Mouse (Mus musculus): ENCODE results near the gene Ifnlr1. TPM values are rescaled to one million over a fixed set of nuclear protein-coding genes. Genes with fewer than 3 reads are reported as not detected.

The Ifnlr1 gene
- total RNA-seq, 2 experiments from 2014 or later: not detected

DNA sequence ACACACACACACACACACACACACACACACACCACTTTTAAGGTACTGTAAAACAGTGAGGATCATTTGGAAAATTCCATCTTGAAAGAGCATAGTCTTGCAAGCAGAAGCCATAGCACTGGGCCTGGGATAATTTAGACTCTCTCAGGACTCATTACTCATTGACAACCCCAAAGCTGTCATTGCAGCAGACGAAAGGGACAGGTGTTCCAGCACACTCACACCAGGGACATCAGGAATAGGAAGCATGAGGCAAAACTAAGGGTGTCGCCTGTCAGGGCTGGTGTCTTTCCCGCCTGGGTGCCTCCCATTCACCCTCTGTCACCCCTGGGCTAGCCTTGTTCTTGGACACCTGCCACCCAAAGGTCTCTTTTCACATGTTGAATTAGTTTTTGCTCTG is 50.8 kb downstream of the Ifnlr1 start:
- no peak for ATAC-seq (replicated peaks; ENCODE audit: low FRiP score, poor library complexity, severe bottlenecking)

DNA sequence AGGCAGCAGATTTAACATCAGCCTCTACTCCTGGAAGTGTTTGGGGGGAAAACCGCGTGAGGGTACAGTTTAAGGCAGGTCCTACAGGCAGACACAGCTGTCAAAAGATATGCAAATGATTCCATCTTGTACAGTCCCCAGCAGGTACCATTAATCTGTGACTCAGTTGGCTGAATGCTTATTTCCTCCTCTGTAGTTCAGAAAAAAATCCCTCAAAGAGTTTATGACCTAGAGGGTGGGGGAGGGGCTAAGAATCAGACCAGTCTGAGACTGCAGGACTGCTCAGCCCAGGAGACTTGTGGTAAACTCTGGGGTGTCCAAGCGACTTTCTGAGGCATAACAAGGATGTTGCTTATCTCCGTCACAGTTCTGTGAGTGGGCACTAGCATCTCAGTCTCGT is 52.1 kb downstream of the Ifnlr1 start:
- peak; percentile 7; the same call in 1 of the 2 replicates for ATAC-seq (replicated peaks; ENCODE audit: low FRiP score, poor library complexity, severe bottlenecking)

DNA sequence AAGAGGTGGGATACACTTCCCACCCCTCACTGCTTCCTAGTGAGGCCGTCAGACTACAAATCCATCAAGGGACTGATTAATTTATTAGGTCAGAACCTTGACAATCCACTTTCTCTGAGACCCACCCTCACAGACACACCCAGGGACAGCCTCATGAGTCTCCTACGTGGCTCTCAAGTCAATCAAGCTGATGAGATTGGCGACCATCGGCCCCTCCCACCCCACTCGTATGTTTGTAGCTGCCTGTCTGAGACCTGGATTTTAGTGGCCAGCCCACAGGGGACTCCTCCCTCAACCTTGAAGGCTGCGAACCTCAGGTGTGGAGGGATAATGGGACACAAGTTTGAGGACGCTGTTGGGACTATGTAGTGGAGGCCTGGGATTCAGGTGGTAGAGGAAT is 53.1 kb downstream of the Ifnlr1 start:
- peak; percentile 58 for ATAC-seq (replicated peaks; ENCODE audit: low FRiP score, poor library complexity, severe bottlenecking)

DNA sequence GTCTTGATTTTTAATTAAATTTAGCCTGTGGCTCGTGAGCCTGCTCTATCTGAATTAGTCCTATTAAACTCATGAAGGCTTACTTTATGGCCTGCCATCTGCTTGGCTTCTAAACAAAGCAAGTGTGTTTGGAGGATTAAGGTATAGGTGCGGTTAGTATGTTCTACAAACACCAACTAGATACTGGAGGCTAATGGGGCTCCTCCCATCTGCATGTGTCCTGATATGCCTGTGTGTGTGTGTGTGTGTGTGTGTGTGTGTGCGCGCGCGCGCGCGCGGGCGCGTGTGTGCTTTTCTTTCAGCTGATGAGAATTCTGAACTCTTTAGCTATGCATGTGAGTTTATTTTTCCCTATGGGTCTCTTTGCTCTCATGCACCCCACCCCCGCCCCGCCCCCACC is 53.6 kb downstream of the Ifnlr1 start:
- ATAC-seq (replicated peaks; ENCODE audit: low FRiP score, poor library complexity, severe bottlenecking): peak; percentile 85

DNA sequence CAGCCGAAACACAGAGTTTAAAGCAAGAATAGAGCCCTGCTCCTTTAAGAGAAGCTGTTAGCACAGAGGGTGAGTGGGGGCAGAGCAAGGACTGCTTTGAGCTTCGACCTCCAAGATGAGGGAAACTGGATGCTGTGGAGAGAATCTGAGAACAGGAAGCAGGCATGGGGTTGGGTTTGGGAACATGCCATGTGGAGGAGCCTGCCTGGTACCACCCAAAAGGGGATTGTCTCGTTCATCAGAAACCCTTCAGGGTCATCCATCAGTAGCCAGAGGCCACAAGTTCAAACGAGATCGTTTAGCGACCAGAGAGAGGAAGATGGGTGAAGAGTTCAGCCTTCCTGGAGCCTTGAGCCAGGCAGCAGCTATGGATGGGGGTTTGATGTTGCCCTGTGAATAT is 57.4 kb downstream of the Ifnlr1 start:
- ATAC-seq (replicated peaks; ENCODE audit: low FRiP score, poor library complexity, severe bottlenecking): no peak

DNA sequence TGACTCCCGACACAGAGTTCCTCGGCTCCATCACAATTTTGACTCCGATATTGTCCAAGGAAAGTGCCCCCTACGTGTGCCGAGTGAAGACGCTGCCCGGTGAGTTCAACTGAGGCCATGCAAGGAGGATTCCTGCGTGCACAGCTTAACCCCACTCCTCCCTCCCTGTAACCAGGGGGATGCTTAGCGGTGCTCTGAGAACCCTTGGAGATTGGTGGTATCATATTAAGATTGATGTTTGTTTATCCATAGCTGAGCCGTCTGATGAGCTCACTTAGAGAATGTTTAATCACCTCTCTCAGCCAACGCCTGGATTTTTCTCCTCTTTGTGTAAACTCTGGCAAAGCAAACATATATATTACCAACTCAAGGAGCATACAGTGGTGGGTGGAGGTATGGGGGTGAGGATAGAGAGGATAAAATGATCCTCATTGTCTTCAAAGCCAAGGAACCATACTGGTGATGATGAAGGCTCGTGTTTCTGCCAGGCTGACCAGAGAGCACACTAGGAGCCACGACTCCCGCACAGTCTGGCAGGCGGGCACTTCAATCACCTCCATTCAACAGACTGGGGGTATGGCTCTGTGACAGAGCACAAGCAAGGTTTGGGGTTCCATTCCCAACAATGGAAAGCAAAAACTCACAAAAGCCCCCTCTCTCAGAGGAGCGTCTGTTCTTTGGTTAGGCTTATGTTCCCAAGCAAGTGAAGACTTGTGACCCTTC is 58.8 kb downstream of the Ifnlr1 start:
- ATAC-seq (replicated peaks; ENCODE audit: low FRiP score, poor library complexity, severe bottlenecking): no peak

DNA sequence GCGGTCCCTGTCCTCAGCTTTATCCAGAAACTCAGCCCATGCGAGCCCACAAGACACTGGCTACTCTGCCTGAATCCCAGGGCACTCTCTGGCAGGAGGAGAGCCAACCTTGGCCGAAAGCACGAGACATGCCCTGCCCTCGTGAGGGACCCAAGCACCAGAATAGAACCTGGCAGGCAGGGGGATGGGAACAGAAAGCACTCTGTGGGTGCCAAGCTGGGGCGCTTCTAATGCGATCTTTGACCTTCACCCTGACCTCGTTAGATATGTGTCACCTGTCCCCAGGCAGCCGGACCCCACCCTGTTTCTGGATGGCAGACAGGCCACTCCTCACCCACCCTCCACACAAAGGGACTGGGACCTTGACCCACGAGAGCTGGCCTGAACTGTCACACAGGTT is 59.5 kb downstream of the Ifnlr1 start:
- ATAC-seq (replicated peaks; ENCODE audit: low FRiP score, poor library complexity, severe bottlenecking): no peak

DNA sequence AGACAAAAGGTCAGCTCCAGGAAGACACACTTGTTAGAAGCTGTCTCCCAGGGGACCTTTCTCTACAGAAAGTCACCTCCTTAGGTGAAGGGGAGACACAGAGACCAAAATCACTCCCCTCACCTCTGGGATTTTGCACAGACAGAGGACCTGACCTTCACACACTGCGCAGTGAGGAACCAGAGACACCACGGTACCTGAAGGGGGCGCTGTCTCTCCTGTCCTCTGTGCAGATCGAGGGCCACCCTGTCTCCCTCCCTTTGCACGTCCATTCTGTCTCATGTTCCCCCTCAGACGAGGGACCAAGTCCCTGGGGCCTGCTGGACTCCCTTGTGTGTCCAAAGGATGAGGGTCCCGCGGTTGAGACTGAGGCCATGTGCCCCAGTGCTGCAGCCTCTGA is 64.8 kb downstream of the Ifnlr1 start:
- no peak for ATAC-seq (replicated peaks; ENCODE audit: low FRiP score, poor library complexity, severe bottlenecking)

DNA sequence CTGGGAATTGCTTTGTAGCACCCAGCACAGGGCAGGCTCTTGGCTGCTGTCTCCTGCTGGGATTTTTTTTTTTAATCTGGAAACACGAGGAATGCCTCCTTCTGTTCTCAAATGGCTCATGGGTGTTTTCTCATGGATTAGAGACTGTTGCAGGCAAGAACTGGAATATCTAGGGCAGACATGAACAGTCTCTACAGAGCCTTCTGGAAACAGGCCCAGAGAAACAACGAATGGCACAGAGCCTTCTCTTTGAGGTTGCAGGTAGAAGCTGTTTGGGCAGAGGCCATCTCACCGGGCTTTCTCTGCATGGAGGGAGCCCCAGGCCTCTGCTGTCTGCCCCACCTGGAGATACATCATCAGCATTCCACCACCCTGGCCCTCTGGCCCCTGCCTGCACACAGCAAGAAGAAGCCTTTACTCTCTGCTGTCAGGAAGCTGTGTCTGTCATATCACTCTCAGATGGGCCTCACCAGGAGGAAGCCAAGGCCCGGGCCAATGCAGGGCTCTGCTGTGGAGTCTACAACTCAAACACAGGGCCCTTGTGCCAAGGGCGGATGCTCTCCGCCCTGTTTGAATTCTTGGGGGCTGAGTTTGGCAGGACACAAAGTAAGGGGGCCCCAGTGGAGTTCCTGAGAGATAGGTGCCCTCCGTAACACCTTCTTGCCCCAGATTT is 66.2 kb downstream of the Ifnlr1 start:
- no peak for ATAC-seq (replicated peaks; ENCODE audit: low FRiP score, poor library complexity, severe bottlenecking)

DNA sequence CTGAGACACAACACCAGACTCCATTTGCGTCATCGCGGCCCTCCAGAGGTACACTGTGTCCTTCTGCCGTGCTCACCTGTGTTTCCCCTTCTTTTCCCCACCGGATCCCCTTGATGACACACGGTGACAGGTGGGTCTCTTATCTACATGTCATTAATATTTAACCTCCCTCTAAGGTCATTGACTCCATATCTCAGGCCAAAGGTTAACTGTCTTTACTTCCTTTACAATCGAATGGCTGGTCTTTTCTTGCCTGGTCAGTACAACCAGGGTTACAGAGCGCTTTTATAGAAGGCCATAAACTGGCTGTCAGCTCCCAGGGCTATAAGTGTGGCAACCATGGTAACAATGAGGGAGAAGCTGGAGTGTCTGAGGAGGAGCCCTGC is 66.7 kb downstream of the Ifnlr1 start:
- no peak for ATAC-seq (replicated peaks; ENCODE audit: low FRiP score, poor library complexity, severe bottlenecking)

Other genes with a start within 250 kb of the Ifnlr1 start
- gene Stpg1, start 191.5 kb upstream of the Ifnlr1 start, total RNA-seq (2015; ENCODE audit: low replicate concordance): not detected in 2 replicates
- not detected in 2 replicates for gene Stpg1, start 191.5 kb upstream of the Ifnlr1 start, total RNA-seq (2017; ENCODE audit: low replicate concordance)
- gene Nipal3, start 191.2 kb upstream of the Ifnlr1 start, total RNA-seq (2015; ENCODE audit: low replicate concordance): 7.1 and 7.9 TPM in 2 replicates
- gene Nipal3, start 191.2 kb upstream of the Ifnlr1 start, total RNA-seq (2017; ENCODE audit: low replicate concordance): 8.5 and 17.2 TPM in 2 replicates
- not detected in 2 replicates for gene Grhl3, start 112.7 kb upstream of the Ifnlr1 start, total RNA-seq (2015; ENCODE audit: low replicate concordance)
- gene Grhl3, start 112.7 kb upstream of the Ifnlr1 start, total RNA-seq (2017; ENCODE audit: low replicate concordance): not detected in 2 replicates
- gene Il22ra1, start 41.9 kb downstream of the Ifnlr1 start, total RNA-seq (2015; ENCODE audit: low replicate concordance): not detected in 2 replicates
- 0.64 and 3.6 TPM in 2 replicates for gene Il22ra1, start 41.9 kb downstream of the Ifnlr1 start, total RNA-seq (2017; ENCODE audit: low replicate concordance)
- not detected in 2 replicates for gene Myom3, start 73.4 kb downstream of the Ifnlr1 start, total RNA-seq (2015; ENCODE audit: low replicate concordance)
- gene Myom3, start 73.4 kb downstream of the Ifnlr1 start, total RNA-seq (2017; ENCODE audit: low replicate concordance): not detected in 2 replicates
- 410 and 552 TPM in 2 replicates for gene Srsf10, start 169.5 kb downstream of the Ifnlr1 start, total RNA-seq (2015; ENCODE audit: low replicate concordance)
- 431 and 814 TPM in 2 replicates for gene Srsf10, start 169.5 kb downstream of the Ifnlr1 start, total RNA-seq (2017; ENCODE audit: low replicate concordance)
- gene Pnrc2, start 187.6 kb downstream of the Ifnlr1 start, total RNA-seq (2015; ENCODE audit: low replicate concordance): 245 and 298 TPM in 2 replicates
- 215 and 282 TPM in 2 replicates for gene Pnrc2, start 187.6 kb downstream of the Ifnlr1 start, total RNA-seq (2017; ENCODE audit: low replicate concordance)
- gene Cnr2, start 209.1 kb downstream of the Ifnlr1 start, total RNA-seq (2015; ENCODE audit: low replicate concordance): 4.3 and 5.0 TPM in 2 replicates
- 1.7 and 3.4 TPM in 2 replicates for gene Cnr2, start 209.1 kb downstream of the Ifnlr1 start, total RNA-seq (2017; ENCODE audit: low replicate concordance)
- gene Fuca1, start 234.4 kb downstream of the Ifnlr1 start, total RNA-seq (2015; ENCODE audit: low replicate concordance): 23.1 and 45.3 TPM in 2 replicates
- 38.9 and 50.2 TPM in 2 replicates for gene Fuca1, start 234.4 kb downstream of the Ifnlr1 start, total RNA-seq (2017; ENCODE audit: low replicate concordance)